Mouse (Mus musculus) frontal cortex, postnatal 36 days (tissue): ENCODE measurements around the gene Cyp2d22.
"Not testable (repeated sequence)": the region's sequence is repeated elsewhere in the genome, so short reads cannot be mapped to it uniquely, and the experiment has no call there.

Experiments used
- DNase-seq, 2 experiments: peaks; one replicate each; pipeline ENCODE4 v3.0.0; 2022; ENCODE audit warnings: low spot score in 2 of 2

The Cyp2d22 gene

DNA sequence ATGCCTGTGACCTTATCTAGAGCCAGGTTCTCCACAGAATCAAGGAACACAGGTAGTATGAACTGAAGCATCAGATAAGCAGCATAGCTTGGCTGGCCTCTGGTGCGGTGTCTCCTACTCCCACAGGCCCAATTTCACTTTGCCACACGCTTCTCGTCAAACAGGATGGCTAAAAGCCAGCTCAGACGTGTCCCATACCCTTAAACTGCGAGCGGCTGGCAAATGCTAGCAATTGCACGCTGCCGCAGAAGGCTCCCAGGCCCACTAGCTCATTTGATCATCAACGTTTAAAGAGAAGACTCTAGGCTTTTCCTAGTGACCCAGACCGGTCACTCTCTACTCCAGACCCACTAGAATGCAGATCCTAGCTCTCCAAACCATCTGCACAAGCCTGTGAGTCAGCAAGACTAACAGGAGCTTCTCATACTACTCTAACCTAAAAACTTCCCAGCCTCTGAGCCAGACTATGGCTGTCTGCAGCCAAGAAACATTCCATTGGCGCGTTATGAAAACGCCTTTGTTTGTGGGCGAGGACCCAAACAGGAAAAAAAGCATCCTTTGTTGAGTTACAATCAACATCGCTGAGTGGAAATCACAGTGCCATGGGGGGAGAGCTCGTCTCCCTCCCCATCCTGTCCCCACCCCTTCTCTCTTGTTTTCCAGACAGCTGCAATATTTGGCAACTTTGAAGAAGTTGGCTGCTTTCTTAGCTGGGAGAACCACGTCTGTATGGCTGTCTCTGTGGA, 3.5 kb downstream of the Cyp2d22 start:
- DNase-seq, result peak; percentile 21 to 63

DNA sequence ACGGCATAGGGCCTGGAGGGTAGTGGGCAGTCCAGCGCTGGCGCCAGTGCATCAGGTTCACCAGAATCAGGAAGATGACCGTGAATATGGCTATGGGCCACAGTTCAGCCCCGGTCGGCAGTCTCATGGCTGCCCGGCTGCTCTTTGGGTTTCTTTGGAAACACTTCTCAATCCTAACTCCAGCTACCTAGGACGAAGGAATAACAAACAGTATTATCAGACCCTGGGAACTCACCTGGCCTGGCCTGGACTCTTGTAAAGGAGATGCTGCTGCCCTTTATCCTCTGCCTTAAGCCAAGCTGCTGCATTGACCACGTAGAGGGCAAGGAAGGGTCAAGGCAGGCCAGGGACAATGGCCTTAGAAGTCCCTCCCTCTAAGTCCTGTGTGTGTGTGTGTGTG, 4.2 kb downstream of the Cyp2d22 start:
- DNase-seq, result no peak

GRCm38 (mm10) chr15:82374437-82374836, 5.6 kb downstream of the Cyp2d22 start:
- no peak for DNase-seq

- no peak for DNase-seq
Observed at GRCm38 (mm10) chr15:82372991-82373390, 7.1 kb downstream of the Cyp2d22 start.

GRCm38 (mm10) chr15:82372446-82372845, 7.6 kb downstream of the Cyp2d22 start:
- no peak for DNase-seq

DNA sequence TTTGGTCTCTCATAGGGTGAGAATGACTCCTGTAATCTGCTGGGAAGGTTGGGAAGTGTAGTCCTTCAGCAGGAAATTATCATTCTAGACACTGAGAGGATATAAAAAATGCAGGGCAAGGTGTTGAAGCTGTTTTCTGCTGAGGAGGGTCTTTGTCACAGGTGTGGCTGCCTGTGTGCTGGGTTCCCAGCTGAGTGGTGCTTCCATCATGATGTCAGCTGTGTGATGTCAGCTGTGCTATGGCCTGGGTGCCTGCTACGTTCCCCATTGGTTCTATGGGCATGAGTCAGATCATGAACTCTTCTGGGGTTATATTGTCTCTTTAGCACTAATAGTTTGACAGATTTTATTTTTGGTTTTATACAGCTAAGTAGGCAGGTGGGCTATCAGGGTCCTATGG, 11.2 kb downstream of the Cyp2d22 start:
- no peak for DNase-seq

- DNase-seq, result no peak
Observed at GRCm38 (mm10) chr15:82368146-82368545, 11.9 kb downstream of the Cyp2d22 start.

DNA sequence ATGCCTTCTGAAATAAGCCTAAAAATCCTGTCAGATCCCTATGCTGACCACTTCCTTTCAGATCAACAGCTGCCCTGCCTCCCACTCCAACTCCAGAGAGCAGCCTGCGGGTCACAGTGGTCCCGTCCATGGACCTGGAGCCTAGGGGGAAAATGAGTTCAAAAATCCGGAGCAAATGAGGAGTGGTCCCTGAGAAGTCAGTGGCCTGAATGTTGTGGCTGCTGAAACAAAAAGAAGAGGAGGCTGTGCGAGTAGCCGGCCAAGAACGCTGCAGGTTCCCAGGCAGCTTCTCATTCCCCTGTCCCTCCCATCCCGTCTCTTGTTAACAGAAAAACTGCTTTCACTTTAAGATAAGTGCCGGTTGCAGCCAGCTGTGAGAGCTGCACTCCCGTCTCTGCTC, 15.5 kb downstream of the Cyp2d22 start:
- DNase-seq, result not testable (repeated sequence)

DNA sequence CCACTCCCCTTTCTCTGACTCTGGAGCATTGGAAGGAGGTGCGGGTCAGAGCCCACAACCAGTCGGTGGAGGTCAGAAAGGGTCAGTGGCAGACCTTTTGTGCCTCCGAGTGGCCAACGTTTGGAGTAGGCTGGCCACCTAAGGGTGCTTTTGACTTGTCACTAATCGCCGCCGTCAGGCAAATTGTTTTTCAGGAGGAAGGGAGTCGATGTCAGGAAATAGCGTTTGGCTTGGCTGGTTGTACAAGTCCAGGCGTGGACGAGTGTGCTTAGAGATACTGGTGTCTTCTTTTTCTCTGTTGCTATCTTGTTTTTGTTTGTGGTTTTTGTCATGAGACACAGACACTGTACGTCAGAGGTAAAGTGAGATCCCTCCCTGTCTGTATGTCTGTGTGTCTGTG, 16.3 kb downstream of the Cyp2d22 start:
- DNase-seq, result not testable (repeated sequence)

- DNase-seq, result no peak
Observed at GRCm38 (mm10) chr15:82362234-82362633, 17.8 kb downstream of the Cyp2d22 start.

- no peak for DNase-seq
Observed at GRCm38 (mm10) chr15:82361459-82362018, 18.5 kb downstream of the Cyp2d22 start.

GRCm38 (mm10) chr15:82358431-82359260, 21.4 kb downstream of the Cyp2d22 start:
- DNase-seq, result no peak

DNA sequence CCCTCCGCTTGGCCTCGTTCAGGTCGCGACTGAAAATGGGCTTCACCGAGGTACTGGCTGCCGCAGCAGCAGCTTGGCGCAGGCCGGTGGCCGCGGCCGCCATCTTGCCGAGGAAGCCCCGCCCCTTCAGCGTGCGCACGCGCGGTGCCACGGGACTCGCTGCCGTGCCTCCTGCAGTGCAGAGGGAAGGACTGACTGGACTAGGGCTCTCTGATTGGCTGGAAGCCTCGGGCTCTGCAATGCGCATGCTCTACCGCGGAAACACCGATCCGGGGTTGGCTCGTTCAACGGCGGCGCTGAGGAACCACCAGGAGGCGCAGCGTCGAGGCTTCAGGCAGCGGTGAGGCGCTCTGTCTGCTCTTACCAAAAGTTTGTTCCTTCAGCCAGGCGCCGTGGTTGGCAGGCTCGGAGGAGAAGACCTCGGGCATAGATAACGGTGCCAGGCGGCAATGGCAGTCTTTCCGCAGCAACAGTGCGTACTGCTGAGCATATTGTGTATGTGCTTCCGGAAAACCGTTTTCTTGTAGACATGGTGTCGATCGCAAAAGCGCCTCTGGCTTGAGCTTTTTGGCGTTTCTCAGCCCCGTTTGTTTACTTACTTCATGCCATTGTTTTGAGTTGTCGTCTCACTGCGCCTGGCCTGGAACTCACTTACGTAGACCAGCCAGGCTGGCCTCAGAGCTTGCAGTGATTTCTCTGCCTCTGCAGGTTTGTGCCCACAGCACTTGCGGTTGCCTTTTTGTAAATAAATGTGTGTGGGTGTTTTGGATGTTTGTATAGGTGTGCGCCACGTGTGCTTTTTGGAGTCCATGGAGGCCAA, 25.7 kb downstream of the Cyp2d22 start, which contains the start of gene Ndufa6:
TSS of gene Ndufa6 (minus strand) at position 197 of the 820 bp plus-strand sequence.
- peak; percentile 96 for DNase-seq

- DNase-seq, result no peak
Observed at GRCm38 (mm10) chr15:82353745-82354113, 26.3 kb downstream of the Cyp2d22 start.

- DNase-seq, result peak in 1 of 2 experiments; percentile 18
Observed at GRCm38 (mm10) chr15:82353078-82353744, 26.8 kb downstream of the Cyp2d22 start.

- no peak for DNase-seq
Observed at GRCm38 (mm10) chr15:82351480-82351879, 28.6 kb downstream of the Cyp2d22 start.

- no peak for DNase-seq
Observed at GRCm38 (mm10) chr15:82350349-82350748, 29.7 kb downstream of the Cyp2d22 start.

- no peak for DNase-seq
Observed at GRCm38 (mm10) chr15:82348999-82349341, 31.1 kb downstream of the Cyp2d22 start.

DNA sequence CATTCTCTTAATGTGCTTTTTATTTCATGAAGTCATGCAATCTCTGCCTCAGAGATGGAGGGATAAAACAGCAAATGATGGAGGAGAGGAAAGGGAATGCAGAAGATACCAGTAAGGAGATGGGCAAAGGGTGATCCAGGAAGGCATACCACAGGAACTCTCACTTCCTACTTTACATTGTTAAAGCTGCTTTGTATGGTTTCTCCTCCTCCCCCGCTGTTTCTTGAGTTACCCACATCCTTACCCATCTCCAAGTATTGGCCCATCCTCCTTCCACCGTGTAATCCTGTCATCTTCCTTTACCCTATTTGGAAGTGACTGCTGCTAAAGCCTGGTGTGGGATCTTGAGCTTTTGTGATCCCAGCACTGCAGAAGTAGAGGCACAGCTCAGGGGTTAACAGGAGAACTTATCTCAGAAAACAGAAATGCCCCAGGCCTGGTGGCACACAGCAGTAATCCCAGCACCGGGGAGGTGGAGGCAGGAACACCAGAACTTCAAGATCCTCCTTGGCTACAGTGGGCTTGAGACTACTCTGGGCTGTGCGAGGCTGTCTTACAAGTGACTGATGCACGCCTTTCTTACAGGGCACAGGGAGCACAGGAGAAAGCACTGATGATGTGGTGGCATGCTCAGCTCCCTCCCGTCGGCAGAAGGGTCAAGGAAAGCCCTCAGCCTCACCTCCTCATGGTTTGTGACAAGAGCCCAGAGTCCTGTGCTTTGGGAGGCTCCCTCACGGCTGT, 31.6 kb downstream of the Cyp2d22 start:
- DNase-seq, result no peak

DNA sequence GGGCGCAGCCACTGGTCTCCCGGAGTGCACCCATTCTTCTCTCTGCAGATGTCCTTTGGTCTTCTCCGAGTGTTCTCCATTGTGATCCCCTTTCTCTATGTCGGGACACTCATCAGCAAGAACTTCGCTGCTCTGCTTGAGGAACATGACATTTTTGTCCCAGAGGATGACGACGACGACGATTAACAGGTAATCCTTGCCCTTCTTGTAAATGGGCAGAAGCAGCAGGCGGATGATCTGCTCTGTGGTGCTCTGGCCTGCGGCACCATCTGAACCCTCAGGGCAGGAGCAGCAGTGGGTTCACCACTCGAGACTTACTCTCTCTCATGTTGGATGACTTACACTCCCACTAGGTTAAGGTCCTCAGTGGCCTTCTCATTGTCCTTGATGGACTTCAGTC, 32.2 kb downstream of the Cyp2d22 start:
- no peak for DNase-seq

- no peak for DNase-seq
Observed at GRCm38 (mm10) chr15:82347303-82347676, 32.8 kb downstream of the Cyp2d22 start.
